Mouse (Mus musculus): ENCODE measurements at regions not wholly inside any gene's neighbourhood (a gene's known extent, or its start where the extent isn't known, plus 50 kb on each side); places are given as distances from the start of the nearest gene placed in this dataset.
"Not testable (repeated sequence)": the region's sequence is repeated elsewhere in the genome, so short reads cannot be mapped to it uniquely, and the experiment has no call there.

DNA sequence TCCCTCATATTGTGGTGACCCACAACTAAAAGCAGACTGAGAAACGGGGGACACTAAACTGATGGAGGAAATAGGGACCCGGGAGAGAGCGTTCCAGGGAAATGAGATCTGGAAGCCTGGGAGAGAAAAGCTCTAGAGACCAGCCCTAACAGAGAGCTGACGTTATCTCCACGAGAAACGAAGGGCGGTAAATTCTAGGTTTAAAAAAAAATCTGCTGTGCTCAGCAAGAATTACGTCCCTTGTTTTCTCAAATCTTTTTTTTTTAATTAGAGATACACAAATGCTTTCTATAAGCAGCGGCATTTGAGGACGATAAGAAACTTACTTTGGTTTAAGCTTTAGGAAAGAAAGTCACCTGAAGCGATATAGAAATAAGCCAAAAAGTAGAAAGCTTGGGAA is 145.7 kb downstream of the Cand1 start:
- no peak for DNase-seq

DNA sequence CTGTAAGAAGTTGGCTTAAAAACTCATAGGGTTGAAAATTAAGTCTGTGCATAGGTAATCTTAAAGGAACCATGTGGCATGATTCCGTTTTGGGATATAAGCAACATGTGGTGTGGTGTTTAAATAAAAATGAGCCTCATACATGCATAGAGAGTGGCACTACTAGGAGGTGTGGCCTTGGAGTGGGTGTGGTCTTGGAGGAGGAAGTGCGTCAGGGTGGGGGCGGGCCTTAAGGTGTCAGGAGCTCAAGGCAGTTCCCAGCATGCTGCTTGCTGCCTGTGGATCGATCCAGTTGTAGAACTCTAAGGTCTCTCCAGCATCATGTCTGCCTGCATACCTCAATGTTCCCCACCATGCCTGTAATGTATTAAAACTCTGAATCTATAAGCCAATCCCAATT is 152.0 kb downstream of the Cand1 start:
- DNase-seq = no peak

DNA sequence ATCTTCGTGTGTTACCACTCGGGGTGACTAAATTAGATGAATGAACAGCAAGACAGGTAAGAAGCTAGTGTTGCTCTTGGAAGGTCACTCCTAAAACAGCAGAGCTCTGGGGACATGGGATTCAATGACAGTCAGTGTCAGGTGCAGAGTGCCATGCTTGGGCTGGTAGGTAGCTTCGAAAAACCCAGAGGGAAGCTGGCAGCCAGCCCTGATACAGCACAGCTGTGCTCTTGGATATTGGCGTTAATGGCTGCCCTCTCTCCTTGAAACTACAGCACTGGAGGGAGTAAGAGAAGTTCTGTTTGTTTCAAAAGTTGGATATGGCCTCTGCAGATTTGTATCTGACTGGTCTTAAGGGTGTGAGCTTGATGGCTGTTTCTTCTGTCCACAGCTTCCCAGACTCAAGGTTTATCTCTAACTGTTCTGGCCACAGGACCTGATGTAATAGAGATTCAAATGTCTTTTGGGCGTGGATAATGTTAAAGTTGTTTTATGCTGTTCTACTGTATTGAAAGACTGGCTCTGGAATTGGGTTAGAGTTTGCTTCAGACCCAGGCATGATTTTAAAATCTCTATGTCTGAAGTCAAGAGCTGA is 152.7 kb downstream of the Cand1 start:
- DNase-seq = no peak

DNA sequence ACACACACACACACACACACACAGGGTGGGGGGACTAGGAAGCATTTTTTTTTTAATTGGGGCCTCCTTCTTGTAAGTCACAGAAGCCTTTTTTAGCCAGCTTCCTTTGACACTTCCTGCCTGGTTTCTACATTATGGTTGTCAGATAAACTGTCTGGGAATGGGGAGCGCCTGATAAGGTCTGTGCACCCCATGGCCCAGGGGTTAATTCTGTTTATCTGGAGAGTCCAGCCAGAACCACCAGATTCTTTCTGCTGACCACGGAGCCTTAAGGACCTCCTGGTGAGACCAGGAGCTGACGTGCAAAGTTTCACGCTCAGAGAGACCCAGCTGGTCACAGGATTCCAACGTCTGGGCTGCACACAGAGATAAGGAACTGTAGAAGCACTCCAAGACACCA is 153.4 kb downstream of the Cand1 start:
- no peak for DNase-seq

DNA sequence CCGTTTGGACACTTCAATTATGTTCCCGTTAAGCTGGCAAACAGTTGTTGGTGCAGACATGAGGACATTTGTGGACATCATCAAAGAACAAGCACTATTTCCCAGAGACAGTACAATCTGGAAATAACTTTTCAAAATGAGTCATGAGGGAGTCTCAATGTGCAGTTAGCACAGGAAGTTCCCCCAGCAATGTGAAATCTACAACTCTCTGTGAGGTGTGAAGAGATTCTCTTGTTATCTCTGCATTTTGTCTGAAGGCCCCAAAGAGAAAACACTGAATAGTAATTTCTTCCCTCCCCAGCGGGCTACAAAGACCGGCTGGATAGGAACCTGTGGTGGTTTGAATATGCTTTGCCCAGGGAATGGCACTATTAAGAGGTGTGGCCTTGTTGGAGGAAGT is 156.4 kb downstream of the Cand1 start:
- DNase-seq = no peak

DNA sequence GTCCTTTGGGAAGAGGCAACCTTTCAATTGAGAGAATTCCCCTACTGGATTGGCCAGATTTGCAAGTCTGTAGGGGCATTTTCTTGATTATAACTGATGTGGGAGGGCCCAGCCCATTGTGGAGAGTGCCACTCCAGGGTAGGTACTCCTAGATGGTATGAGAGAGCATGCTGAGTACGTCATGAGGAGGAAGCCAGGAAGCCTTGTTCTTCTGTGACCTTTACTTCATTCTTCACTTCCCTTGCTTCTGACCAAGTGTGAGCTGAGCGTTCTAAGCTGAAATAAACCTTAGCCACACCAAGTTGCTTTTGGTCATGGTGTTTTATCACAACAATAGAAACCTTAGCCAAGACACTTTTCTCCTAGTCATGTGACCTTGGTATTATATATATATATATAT is 157.0 kb downstream of the Cand1 start:
- DNase-seq = no peak

DNA sequence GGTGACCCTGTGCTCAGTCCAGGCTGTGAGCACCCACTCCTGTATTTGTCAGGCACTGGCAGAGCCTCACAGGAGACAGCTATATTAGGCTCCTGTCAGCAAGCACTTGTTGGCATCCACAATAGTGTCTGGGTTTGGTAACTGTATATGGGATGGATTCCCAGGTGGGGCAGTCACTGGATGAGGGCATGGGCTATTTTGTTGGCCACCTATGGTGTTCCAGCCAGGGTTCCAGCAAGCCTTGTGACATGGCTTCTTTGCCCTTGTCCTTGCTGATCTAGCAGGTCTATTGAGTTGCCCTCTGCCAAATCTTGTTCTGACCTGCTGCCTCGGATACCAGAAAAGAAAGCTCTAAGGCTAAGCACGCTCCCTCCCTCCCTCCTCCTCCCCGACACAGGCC is 158.1 kb downstream of the Cand1 start:
- DNase-seq = not testable (repeated sequence)

DNA sequence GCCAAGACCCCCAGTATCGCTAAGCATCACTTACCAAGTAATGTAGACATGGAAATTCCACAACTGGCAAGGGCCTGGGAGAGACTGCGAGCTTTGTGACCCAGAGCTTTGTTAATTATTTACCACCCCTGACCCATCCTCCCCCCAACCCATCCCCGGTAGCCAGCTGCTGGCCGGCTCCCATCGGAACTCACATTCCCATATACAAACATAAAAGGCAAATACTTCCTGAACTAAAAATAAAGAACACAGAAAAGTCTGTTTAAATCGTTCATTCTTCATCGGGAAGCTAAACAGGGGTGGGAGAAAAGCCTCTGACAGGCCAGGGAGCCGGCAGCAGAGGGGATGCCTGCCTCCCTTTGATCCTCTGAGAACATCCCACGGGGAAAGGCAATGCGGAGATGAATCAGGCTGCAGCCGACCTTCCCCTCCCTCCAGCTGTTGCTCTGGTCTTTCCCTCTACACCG is 163.7 kb downstream of the Cand1 start:
- no peak for DNase-seq

DNA sequence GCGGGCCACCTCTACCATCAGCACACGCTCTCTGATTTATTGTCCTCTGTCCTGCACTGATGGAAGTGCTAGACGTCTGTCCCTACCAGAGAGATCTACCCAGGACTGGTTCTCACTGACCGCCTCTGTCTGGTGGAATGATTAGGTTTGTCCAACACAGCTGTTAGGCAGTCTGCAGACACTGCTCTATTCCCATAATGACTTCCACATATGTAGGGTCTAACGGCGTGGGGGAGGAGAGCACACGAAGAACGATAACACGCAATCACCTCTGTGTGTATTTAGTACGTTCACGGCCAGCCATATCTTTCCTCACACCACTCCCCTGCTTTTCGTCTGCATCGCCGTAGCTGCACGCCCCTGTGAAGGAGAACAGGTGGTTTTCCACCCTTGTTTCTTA is 165.0 kb downstream of the Cand1 start:
- DNase-seq = no peak

DNA sequence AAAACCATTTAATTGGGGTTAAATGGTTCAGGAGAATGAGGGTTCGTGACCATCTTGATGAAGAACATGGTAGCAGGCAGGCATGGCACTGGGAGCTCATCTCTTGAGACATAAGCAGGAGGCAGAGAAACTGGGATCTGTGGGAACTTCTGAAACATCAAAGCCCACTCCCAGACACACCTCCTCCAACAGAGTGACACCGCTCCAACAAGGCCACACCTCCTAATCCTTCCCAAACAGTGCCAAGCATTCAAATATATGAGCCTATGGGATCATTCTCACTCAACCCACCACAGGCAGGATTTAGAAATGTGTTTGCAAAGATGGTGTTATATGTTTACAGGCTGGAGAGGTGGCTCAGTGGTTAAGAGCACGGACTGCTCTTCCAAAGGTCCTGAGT is 165.9 kb downstream of the Cand1 start:
- DNase-seq = no peak

DNA sequence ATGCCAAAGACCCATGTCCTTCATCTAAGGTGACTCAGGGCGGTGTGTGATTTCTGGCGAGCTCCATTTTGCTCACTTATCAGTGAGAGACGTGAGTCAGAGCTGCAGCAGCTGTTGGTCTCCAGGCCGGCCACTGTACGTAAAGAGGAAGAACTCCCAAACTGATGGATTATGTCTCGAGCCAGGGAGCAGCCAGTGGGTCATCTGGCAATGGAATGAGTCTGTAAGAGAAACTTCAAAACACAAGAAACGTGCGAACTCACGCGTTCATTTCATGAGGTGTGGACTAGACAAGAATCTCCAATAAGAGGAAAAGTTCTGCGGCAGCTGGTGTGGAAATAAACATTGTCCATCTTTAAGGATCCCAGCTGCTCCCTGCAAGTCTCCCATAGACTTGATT is 170.4 kb downstream of the Cand1 start:
- DNase-seq = no peak

DNA sequence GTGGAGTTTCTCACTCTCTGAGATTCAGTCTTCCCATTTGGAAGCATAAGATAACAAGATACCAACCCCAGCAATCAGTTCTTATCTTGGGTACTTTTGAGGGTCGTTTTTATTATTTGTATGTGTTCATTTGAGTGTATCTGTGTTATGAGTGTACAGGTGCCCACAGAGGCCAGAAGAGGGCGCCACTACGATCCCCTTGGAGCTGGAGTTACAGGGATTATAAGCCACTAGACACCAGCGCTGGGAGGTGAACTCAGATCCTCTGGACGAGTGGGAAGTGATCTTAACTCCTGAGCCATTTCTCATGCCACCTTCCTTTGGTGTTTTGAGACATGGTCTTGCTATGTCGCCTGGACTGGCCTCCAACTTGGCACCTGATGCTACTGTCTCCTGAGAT is 172.0 kb downstream of the Cand1 start:
- DNase-seq = no peak

DNA sequence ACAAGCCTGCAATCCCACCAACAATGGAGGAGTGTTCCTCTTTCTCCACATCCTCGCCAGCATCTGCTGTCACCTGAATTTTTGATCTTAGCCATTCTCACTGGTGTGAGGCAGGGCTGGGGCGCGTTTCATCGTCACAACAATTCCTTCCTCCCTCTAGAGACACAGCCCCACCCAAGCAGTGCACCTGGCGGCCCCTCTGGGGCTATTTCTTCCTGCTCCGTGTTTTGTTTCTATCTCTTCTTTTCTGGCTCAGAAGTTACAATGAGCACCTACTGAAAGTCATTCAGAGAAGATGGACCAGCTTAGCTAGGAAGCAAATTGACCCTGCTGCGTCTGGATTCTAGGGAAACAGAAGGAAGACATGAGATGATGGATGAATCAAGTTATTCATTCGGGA is 172.5 kb downstream of the Cand1 start:
- DNase-seq = no peak

DNA sequence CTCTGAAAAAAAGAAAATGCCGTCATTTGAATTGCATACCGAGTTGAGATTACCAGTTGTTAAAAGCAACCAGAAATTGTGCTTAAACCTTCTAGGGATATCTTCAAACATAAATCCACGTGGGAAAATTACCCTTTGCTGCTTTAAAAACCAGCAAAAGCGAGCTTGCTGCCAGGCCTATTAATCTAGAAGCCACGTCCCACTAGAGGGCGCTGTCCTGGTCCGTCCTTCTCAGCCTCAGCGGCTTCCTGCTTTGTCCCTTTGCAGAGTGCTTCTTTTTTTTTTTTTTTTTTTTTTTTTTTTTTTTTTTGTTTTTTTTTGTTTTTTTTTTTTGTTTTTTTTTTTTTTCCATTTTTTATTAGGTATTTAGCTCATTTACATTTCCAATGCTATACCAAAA is 173.9 kb downstream of the Cand1 start:
- peak; percentile 18 for DNase-seq

DNA sequence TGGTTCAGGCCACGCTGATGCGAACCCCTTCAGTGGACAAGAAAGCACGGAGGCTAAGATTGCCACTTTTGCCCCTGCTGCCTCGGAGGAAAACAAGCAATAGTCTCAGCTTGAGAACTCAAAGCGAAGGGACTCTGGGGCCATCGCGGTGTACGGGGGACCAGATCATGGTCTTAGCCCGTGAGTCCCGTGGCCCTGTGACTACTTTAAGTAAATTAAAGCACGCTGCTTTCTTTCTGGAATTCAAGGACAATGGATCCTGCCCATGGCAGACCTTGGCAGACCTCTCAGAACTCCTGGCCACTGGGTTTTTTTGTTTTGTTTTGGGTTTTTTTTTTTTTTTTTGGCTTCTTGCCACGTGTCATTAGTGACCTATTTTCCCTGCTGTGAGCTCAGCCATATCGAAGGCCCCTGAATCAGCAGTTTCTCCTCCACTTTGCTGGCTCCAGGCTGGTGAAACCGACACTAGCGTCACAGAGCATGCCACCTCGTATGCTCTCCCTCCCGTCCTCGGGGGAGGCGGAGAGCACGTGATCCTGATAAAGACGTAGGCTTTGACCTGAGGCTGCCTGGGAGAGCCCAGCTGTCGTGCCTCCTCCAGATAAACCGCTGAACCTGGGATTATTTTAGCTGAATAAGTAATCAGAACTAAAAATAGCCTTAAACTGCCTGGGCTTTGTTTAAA is 174.6 kb downstream of the Cand1 start:
- DNase-seq = no peak

DNA sequence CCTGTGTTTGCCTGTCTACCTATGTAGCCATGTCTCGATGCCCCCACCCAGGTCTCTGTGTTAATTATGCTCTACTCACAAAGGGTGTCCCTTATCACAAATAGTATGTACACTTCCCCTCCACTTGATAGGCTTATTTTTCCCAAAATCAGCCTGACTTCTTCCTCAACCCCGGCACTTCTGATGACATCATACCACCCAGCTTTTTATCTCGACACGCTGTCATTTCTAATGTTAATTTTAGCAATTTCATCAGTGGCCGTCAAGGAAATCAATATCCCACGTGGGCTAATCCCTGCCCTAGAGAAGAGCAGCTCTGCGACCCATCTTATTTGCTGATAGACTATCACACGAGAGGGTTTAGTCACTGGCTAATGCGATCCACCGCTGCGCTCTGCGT is 175.6 kb downstream of the Cand1 start:
- no peak for DNase-seq

DNA sequence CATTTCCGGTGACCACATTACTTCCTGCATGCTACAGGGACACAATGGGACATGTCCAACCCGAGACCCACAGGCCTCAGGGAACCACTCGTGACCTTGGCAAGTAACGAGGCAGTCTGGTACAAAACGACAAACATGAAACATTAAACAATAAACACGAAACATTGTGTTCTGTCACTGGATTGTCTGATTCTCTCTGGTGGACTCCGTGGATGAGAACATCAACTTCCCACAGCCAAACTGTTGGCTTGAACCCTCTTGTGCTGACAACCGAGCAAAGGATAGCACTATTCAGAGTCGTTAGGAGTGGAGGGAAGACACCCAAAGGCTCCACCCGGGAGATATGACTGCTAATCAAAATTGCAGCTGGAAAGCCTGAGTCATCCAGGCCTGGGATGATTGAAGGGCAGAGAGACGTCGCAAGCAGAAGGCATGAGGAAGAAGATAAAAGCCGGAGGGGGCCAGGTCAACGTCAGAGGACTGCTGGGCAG is 176.6 kb downstream of the Cand1 start:
- no peak for DNase-seq

DNA sequence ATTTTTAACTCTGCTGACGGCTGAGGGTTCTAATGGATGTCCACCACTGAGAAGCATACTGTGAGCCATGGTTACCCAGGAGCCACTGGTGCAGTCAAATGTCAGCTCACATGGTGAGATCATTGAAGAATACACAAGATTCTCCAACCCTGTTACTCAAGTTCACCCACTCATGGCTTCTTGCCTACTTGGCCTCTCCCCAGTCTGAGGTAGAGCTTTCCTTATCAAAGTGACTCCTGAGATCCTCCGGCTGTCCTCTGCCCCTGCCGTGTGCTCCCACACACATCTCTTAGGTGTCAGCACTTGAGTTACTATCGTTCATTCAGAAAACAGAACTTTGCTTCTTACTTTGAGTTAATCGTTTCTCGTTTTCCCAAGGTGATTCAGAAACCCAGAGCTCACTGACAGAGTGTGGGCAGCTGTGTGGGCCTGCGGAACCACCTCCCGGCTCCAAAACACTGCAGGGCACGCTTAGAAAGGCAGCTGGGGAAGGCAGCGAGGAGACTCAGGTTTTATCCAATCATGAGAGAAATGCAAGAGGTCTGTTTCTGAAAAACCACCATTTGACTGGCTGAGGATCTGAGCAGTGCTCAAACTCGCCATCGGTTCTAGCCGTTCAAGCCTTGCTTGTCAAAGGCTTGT is 177.8 kb downstream of the Cand1 start:
- no peak for DNase-seq

DNA sequence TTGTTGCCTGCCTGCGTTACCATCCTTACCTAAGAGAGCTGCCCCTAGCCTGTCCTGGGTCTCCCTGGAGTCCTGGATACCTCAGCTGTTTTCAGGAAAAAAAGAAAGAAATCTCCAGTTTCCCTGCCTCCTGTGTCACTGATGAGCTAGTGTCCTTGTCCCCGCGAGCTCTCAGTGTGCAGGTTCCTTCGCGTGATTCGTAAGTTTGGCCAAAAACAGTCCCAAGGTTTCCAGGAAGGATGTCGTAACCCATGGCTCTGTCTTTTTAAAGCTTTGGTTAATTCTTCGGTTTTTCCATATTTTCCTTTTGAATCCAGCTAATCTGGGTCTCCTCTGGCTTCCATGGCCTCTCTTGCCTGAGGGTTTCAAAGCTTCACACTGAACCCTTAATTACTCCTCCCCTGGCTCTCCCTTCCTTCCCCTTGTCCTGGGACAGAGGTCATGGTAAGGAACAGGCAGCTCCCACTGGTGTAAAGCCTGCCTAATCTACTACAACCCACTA is 178.5 kb downstream of the Cand1 start:
- DNase-seq = no peak

DNA sequence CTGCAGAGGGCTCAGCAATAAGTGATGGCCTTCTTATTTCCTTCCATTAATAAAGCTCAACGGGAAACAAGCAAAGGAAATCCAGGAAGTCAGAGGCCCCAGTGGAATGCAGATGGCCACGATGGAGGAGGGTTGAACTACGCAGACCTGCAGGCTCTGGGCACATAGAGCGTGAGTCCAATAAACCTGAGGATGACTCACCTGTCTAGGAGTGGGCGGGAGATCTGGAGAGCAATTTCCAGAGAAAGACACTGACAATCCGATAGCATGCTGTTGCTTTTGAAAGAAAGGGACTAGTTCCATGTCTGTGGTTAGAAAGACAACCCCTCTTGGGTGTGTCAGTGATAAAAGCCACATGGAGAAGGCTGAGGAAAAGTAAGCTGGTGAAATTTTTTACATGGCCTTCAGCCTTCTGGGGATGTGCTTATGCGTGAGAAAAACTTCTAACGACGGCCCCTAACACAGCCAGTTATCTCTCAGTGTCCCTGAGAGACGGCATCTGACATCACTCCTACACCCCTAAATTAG is 181.3 kb downstream of the Cand1 start:
- DNase-seq = no peak

DNA sequence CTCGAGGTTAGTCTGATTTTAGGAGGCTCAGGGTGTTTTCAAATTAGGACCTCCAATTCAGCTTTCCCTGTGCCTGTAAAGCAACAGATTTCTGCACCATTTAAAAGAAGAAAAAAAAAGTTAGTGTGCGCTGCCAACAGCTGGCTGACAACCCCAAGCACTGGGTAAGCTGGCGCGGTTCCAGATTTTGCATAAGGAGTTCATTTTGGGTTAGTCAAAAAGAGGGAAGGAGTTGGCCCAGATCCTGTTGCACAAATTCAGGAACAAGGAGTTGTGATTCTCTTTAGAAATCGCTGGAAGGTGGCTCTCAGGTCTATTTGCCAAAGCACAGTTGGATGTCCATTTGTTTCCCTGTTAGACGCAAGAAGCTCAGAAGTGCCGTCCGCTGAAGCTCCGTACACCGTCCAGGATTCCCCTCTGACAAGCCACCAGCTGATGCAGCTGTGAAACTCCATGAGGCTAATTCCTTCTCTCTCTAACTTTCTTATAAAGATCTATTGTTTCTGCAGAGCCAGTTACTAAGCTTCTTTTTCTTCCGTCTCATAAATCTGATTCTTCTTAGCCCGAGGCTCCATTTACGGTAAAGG is 184.6 kb downstream of the Cand1 start:
- DNase-seq = peak; percentile 18

DNA sequence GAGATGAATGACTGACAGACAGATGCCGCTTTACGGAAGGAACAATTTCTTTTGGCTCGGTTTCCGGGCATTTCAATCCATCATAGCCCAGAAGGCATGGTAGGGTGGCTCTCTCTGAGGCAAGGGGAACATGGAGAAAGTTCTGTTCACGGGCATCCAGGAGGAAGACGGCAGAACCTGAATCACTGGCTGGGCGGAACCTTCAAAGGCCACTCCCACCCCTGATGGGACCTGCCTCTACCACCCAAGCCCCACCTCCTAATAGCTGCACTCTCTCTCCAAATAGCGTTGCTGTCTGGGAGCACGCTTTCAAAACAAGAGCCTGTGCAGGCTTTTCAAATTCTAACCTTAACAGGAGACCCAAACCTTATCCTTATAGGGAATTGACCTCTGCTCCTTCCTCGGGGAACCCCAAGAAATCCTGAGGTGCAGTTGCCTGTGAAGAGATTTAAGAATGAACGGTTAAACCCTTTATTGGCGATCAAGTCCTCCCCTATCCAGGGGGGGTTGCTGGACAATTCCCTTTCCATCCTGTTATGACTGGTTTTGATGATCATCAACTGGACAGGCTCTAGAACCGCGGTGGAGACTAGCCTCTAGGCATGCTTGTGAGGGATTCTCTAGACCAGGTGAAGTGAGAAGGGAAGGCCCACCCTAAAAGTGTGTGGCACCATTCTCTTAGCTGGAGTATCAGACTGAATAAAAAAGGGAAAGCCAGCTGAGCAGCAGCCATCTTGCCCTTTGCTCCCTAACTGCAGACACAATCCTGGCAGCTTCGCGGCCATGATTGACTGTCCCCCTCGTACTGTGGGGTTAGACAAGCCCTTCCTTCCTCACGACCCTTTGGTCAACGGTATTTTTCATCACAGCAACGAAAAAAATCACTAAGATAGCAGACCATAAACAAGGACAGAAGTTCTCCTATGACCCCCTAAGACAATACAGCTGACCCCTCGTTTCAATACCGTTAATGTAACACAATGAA is 184.5 kb upstream of the Dyrk2 start:
- no peak for DNase-seq

All from cerebellum, adult 9-10 months (tissue).